23 mouse cellular contexts compared by ENCODE assay signal in genomic region chr2:80074046-80074445, GRCm38 (mm10). TPM values are rescaled to one million over a fixed set of nuclear protein-coding genes. Genes with fewer than 3 reads are reported as not detected.
DNase-seq lines count a peak whose midpoint lies in the region; ATAC-seq and TF ChIP-seq lines count a peak whose summit lies in the region.
"Had no signal": no experiment of that assay in that cellular context is flagged by ENCODE, and none has a peak within 500 bp of the region (broad histone marks: within the 10 kb centered on the region; RNA-seq: fewer than 3 reads in every experiment).

No protein-coding gene starts in this region.

- no peaks in the 10 kb centered on the region for H3K9me3 ChIP-seq in midbrain, embryonic 14.5 days (ENCODE audit: control insufficient read depth, low read length)
- no peaks in the 10 kb centered on the region for H3K9me3 ChIP-seq in midbrain, embryonic 10.5 days (replicated peaks)
- H3K9me3 ChIP-seq: forebrain, embryonic 10.5 days; heart, embryonic 12.5 days; heart, embryonic 15.5 days; hindbrain, embryonic 10.5 days; hindbrain, embryonic 13.5 days; intestine, embryonic 15.5 days had no signal

- WGBS in midbrain, embryonic 14.5 days, result 45% methylated on average over 5 of the region's 5 CpGs
- WGBS in midbrain, embryonic 10.5 days, result 51% methylated on average over 5 of the region's 5 CpGs

- H3K9ac ChIP-seq in midbrain, embryonic 14.5 days (replicated peaks; ENCODE audit: low read length), result no peak overlapping the region
- H3K9ac ChIP-seq: heart, embryonic 12.5 days; heart, embryonic 15.5 days; hindbrain, embryonic 13.5 days; intestine, embryonic 15.5 days had no signal

- no peak for TF ChIP-seq POLR2A in cortical plate, adult 2 months (IDR thresholded peaks at IDR 0.05; ENCODE audit: extremely low read depth, insufficient read depth, low read length)

- H3K27ac ChIP-seq in midbrain, embryonic 14.5 days (replicated peaks; ENCODE audit: low read depth, low read length), result no peak overlapping the region
- H3K27ac ChIP-seq in midbrain, embryonic 10.5 days (replicated peaks), result no peak overlapping the region
- peak overlapping the region; percentile 9; the same call in 1 of the 2 replicates for H3K27ac ChIP-seq in cortical plate, adult 2 months (ENCODE audit: insufficient read depth, low read length)
- H3K27ac ChIP-seq: forebrain, embryonic 10.5 days; gastrocnemius, adult 2 months; heart, embryonic 15.5 days; hindbrain, embryonic 10.5 days; hindbrain, embryonic 13.5 days; intestine, embryonic 15.5 days had no signal

- no peak overlapping the region for H3K4me3 ChIP-seq in midbrain, embryonic 14.5 days (replicated peaks; ENCODE audit: low read depth, low read length)
- no peak overlapping the region for H3K4me3 ChIP-seq in midbrain, embryonic 10.5 days
- no peak overlapping the region for H3K4me3 ChIP-seq in cortical plate, adult 2 months (ENCODE audit: insufficient read depth, low read length)
- H3K4me3 ChIP-seq: forebrain, embryonic 10.5 days; gastrocnemius, adult 2 months; heart, embryonic 12.5 days; heart, embryonic 15.5 days; hindbrain, embryonic 10.5 days; hindbrain, embryonic 13.5 days; intestine, embryonic 15.5 days had no signal

- no peak for TF ChIP-seq CTCF in cortical plate, adult 2 months (IDR thresholded peaks at IDR 0.05; ENCODE audit: extremely low read depth, insufficient read depth, low read length)

- ATAC-seq in frontal cortex, adult (ENCODE audit: low TSS enrichment), result peak; percentile 83
- 0 out of 2 replicates have a peak, but pooled peaks have one; percentile 6 for ATAC-seq in midbrain, embryonic 14.5 days (ENCODE audit: low FRiP score, low TSS enrichment)
- ATAC-seq: CD4-positive, CD25-positive, alpha-beta regulatory T cell, adult 4 months; forebrain, embryonic 14.5 days; hindbrain, embryonic 16.5 days; intestine, embryonic 15.5 days had no signal

- no peak for DNase-seq in frontal cortex, postnatal 14 days (ENCODE audit: low spot score in 2 of 2)
- DNase-seq in midbrain, embryonic 14.5 days, result no peak
- DNase-seq in midbrain, embryonic 10.5 days (ENCODE audit: low spot score), result no peak
- peak; percentile 47 for DNase-seq in brain, adult 2 months (ENCODE audit: low read depth, low spot score)
- DNase-seq: cerebellum, adult 18-20 months; cerebellum, adult 9-10 months; gastrocnemius, adult 2 months; gastrocnemius, postnatal 14 days; heart, adult 18-20 months; heart, postnatal 10 days; heart, postnatal 36 days had no signal

- no peaks in the 10 kb centered on the region for H3K36me3 ChIP-seq in midbrain, embryonic 14.5 days (ENCODE audit: control insufficient read depth, insufficient read depth, low read length)
- H3K36me3 ChIP-seq in midbrain, embryonic 10.5 days, result no peaks in the 10 kb centered on the region
- H3K36me3 ChIP-seq: forebrain, embryonic 10.5 days; heart, embryonic 12.5 days; heart, embryonic 15.5 days; hindbrain, embryonic 10.5 days; hindbrain, embryonic 13.5 days; intestine, embryonic 15.5 days had no signal

- H3K27me3 ChIP-seq in midbrain, embryonic 14.5 days (ENCODE audit: control insufficient read depth, insufficient read depth, low read length), result no peaks in the 10 kb centered on the region
- H3K27me3 ChIP-seq in midbrain, embryonic 10.5 days (ENCODE audit: low read depth, poor library complexity, severe bottlenecking), result no peaks in the 10 kb centered on the region
- H3K27me3 ChIP-seq: heart, embryonic 12.5 days; heart, embryonic 15.5 days; hindbrain, embryonic 13.5 days; intestine, embryonic 15.5 days had no signal

- no peaks in the 10 kb centered on the region for H3K4me1 ChIP-seq in midbrain, embryonic 14.5 days (ENCODE audit: control insufficient read depth, insufficient read depth, low read length)
- 0 out of 2 replicates have a peak, but pooled peaks cover 4% of the 10 kb centered on the region for H3K4me1 ChIP-seq in midbrain, embryonic 10.5 days
- H3K4me1 ChIP-seq in cortical plate, adult 2 months (ENCODE audit: control insufficient read depth, insufficient read depth, low read length), result peaks cover 18% of the 10 kb centered on the region
- H3K4me1 ChIP-seq: heart, embryonic 12.5 days; heart, embryonic 15.5 days; hindbrain, embryonic 13.5 days; intestine, embryonic 15.5 days had no signal

- H3K4me2 ChIP-seq in midbrain, embryonic 14.5 days (ENCODE audit: low read length), result no peak overlapping the region
- H3K4me2 ChIP-seq: heart, embryonic 12.5 days; heart, embryonic 15.5 days; hindbrain, embryonic 13.5 days; intestine, embryonic 15.5 days had no signal

RNA-seq across cellular contexts. Expression of gene Pde1a, which starts 55.2 kb away (rescaled TPM):
- polyA plus RNA-seq in midbrain, embryonic 14.5 days (2014; fragmentation: Nextera tagmentation; extraction: Ambion mirVana), result 2.8 and 3.2 TPM in 2 replicates
- polyA plus RNA-seq in midbrain, embryonic 10.5 days (2016; fragmentation: Nextera tagmentation; extraction: Ambion mirVana), result 0.46 and 0.70 TPM in 2 replicates
- 119 and 128 TPM in 2 replicates for polyA plus RNA-seq in cortical plate, adult 2 months (2012; rRNA removed)
- polyA plus RNA-seq: C2C12; CD4-positive, CD25-positive, alpha-beta regulatory T cell, adult 4 months had no signal

Comparison
In these comparisons a context has a peak if more than half of its experiments do, and no peak if none do; other contexts are left out.
1. RNA of gene Pde1a, which starts 55.2 kb away (polyA plus RNA-seq): 119 to 128 TPM in cortical plate, adult 2 months; 2.8 to 3.2 TPM in midbrain, embryonic 14.5 days and 0.46 to 0.70 TPM in midbrain, embryonic 10.5 days; every median in the first group is over 10 times any median in the second.